20 mouse cellular contexts compared by ENCODE assay signal in genomic region chr9:14397449-14397819, GRCm38 (mm10).
"Had no signal": no experiment of that assay in that cellular context is flagged by ENCODE, and none has a peak within 500 bp of the region (broad histone marks: within the 10 kb centered on the region; RNA-seq: fewer than 3 reads in every experiment).

No protein-coding gene starts in this region.

- ATAC-seq: midbrain, embryonic 13.5 days; midbrain, embryonic 16.5 days had no signal

- DNase-seq: kidney, adult 11 months; kidney, adult 8-10 months; kidney, postnatal 25 days; layer of hippocampus, adult 9-11 months; retina, postnatal 1 day; thymus, adult 2 months; thymus, postnatal 14 days; thymus, postnatal 4 days had no signal

- H3K9me3 ChIP-seq: limb, embryonic 10.5 days; limb, embryonic 13.5 days; lung, embryonic 15.5 days; megakaryocyte, embryonic 14.5 days; midbrain, embryonic 10.5 days; midbrain, embryonic 13.5 days; neural tube, embryonic 13.5 days had no signal

- H3K9ac ChIP-seq: limb, embryonic 13.5 days; lung, embryonic 15.5 days; midbrain, embryonic 13.5 days; neural tube, embryonic 13.5 days had no signal

- H3K27me3 ChIP-seq: limb, embryonic 13.5 days; lung, embryonic 15.5 days; midbrain, embryonic 13.5 days; neural tube, embryonic 13.5 days had no signal

- H3K4me2 ChIP-seq: limb, embryonic 13.5 days; lung, embryonic 15.5 days; midbrain, embryonic 13.5 days; neural tube, embryonic 13.5 days had no signal

- H3K27ac ChIP-seq: kidney, postnatal 0 days; layer of hippocampus, adult 2 months; limb, embryonic 10.5 days; limb, embryonic 13.5 days; lung, embryonic 15.5 days; midbrain, embryonic 10.5 days; midbrain, embryonic 13.5 days; neural tube, embryonic 13.5 days; stomach, postnatal 0 days had no signal

- H3K4me3 ChIP-seq: layer of hippocampus, adult 2 months; limb, embryonic 10.5 days; limb, embryonic 13.5 days; lung, embryonic 15.5 days; megakaryocyte, embryonic 14.5 days; midbrain, embryonic 10.5 days; midbrain, embryonic 13.5 days; myocyte; neural tube, embryonic 13.5 days had no signal

- H3K4me1 ChIP-seq: limb, embryonic 10.5 days; limb, embryonic 13.5 days; lung, embryonic 15.5 days; midbrain, embryonic 10.5 days; midbrain, embryonic 13.5 days; neural tube, embryonic 13.5 days had no signal

- H3K36me3 ChIP-seq: limb, embryonic 10.5 days; limb, embryonic 13.5 days; lung, embryonic 15.5 days; midbrain, embryonic 10.5 days; midbrain, embryonic 13.5 days; neural tube, embryonic 13.5 days had no signal
